Mouse (Mus musculus) forebrain, embryonic 11.5 days (tissue): ENCODE measurements around the gene Gm28047. TPM values are rescaled to one million over a fixed set of nuclear protein-coding genes. Genes with fewer than 3 reads are reported as not detected.

ENCODE experiments used
- ATAC-seq: fragments of 200-750 bp; cut with Nextera tagmentation; replicated peaks from 2 replicates; pipeline ENCODE4 v1.8.0; 2017; ENCODE audit warnings: moderate TSS enrichment; ENCODE audit not compliant: low FRiP score
- DNase-seq: peaks from one replicate; pipeline ENCODE4 v3.0.0-alpha.2; 2017; ENCODE audit warnings: low spot score
- H3K27ac ChIP-seq: fragments of 300-500 bp; sonication (generic); 2 replicates; pipeline ENCODE4 v1.5.1; 2014; ENCODE audit warnings: low read depth, low read length
- H3K27me3 ChIP-seq: fragments of 300-500 bp; sonication (generic); 2 replicates; pipeline ENCODE4 v1.6.1; 2014; ENCODE audit warnings: mild to moderate bottlenecking, low read length, mixed read lengths; ENCODE audit not compliant: control insufficient read depth, insufficient read depth
- H3K36me3 ChIP-seq: fragments of 300-500 bp; sonication (generic); 2 replicates; pipeline ENCODE4 v1.6.1; 2014; ENCODE audit warnings: mild to moderate bottlenecking, low read length, moderate library complexity, mixed read lengths; ENCODE audit not compliant: control insufficient read depth, insufficient read depth
- H3K4me1 ChIP-seq: fragments of 300-500 bp; sonication (generic); replicated peaks from 2 replicates; pipeline ENCODE4 v1.6.1; 2014; ENCODE audit warnings: low read length, mixed read lengths; ENCODE audit not compliant: control insufficient read depth, insufficient read depth
- H3K4me2 ChIP-seq: fragments of 300-500 bp; sonication (generic); 2 replicates; pipeline ENCODE4 v1.6.1; 2014; ENCODE audit warnings: low read depth, mild to moderate bottlenecking, low read length, moderate library complexity, mixed read lengths; ENCODE audit not compliant: severe bottlenecking
- H3K4me3 ChIP-seq: fragments of 300-500 bp; sonication (generic); 2 replicates; pipeline ENCODE4 v1.5.1; 2014; ENCODE audit warnings: low read depth, low read length
- H3K9ac ChIP-seq: fragments of 300-500 bp; sonication (generic); 2 replicates; pipeline ENCODE4 v1.6.1; 2014; ENCODE audit warnings: low read length
- H3K9me3 ChIP-seq: fragments of 300-500 bp; sonication (generic); 2 replicates; pipeline ENCODE4 v1.6.1; 2016; ENCODE audit warnings: low read length, mixed read lengths; ENCODE audit not compliant: control insufficient read depth
- WGBS: fragments of 180-500 bp; shearing (Covaris S2); extraction: QIAGEN DNeasy Blood & Tissue Kit; methylation state at CpG from one replicate; pipeline ENCODE4 v1.1.7; 2014; 5-methylcytosine and 5-hydroxymethylcytosine counted together
- microRNA counts: library from miRNA; unstranded; fragments of <30 nt; microRNA quantifications from one replicate; lab custom pipeline; 2015
- microRNA-seq: library from miRNA; unstranded; fragments of <30 nt; microRNA quantifications from one replicate; pipeline ENCODE4, GENCODE M21; 2016; ENCODE audit not compliant: insufficient number of aligned reads
- polyA plus RNA-seq: library from polyadenylated mRNA; unstranded; fragments of >200 nt; fragmentation: Nextera tagmentation; extraction: Ambion mirVana; gene quantifications from 2 replicates; pipeline ENCODE4 v1.2.1, GENCODE M21; 2014

The Gm28047 gene
- polyA plus RNA-seq, 1 experiment from 2014 or later: 0.37 TPM

DNA sequence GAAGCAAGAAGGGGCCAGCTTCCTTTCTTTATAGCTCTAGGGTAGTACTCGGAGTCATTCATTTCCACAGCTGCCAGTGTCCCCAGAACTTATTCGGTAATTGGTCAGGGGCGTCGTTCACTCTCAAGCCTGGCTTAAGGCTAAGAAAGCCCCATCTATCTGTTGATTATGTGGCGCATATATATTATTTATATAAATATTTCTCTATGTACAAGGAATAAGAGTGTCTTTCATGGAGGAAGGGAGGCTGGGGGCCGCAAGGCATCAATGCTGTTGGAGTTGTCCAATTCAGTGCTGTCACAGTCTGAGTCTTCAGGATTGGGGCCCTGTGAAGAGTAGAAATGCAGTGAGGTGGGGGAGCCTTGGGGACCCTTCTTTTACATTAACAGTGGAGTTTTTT, 125.0 kb downstream of the Gm28047 start:
- H3K9ac ChIP-seq: no peak overlapping the region
- H3K27me3 ChIP-seq: no peaks in the 10 kb centered on the region
- no peaks in the 10 kb centered on the region for H3K4me1 ChIP-seq
- H3K4me3 ChIP-seq: no peak overlapping the region
- ATAC-seq: no peak
- no peak overlapping the region for H3K27ac ChIP-seq
- WGBS: 89% methylated on average over 6 of the region's 6 CpGs
- no peaks in the 10 kb centered on the region for H3K9me3 ChIP-seq
- H3K36me3 ChIP-seq: peaks cover 22% of the 10 kb centered on the region
- DNase-seq: no peak
- H3K4me2 ChIP-seq: no peak overlapping the region

DNA sequence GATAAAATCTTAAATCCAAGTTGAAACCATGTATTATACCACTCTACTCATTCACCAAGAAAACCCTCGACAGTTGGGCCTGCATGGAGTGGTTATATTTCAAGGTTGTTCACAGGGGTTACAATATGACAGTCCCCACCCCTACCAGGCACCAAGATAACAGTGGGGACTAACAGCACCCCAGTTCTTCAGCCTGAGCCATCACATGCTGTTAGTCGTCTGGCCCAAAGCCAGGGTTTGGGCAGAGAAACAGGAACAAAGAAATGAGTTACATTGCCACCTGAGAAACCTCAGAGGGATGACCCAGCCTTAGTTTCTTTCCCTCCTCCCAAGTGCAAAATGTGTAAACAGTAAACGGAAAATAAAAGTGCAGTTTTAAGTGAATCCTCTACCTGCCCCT, 125.5 kb downstream of the Gm28047 start:
- no peak overlapping the region for H3K9ac ChIP-seq
- ATAC-seq (no peak), DNase-seq (no peak)
- H3K4me1 ChIP-seq: no peaks in the 10 kb centered on the region
- no peak overlapping the region for H3K4me2 ChIP-seq
- WGBS: 78% methylated on average over 3 of the region's 3 CpGs
- H3K9me3 ChIP-seq: no peaks in the 10 kb centered on the region
- peaks cover 22% of the 10 kb centered on the region for H3K36me3 ChIP-seq
- H3K27ac ChIP-seq: no peak overlapping the region
- H3K27me3 ChIP-seq: no peaks in the 10 kb centered on the region
- no peak overlapping the region for H3K4me3 ChIP-seq

DNA sequence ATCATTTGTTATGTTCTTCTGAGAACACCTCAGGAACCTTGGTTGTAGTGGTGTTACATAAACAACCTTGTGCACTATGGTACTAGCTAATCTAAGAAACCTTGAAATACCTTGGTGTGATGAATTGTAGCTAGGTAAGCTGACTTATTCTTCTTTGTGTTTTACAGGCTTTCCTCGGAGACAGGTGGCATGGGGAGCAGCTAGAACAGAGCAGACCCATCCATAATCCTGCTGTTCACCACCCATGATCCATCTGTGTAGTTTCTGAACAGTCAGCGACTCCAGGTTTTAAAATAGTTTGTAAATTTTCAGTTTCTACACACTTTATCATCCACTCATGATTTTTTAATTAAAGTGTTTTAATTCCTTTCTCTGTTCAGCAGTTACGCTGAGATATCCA, 126.5 kb downstream of the Gm28047 start:
- Histone ChIP-seq H3K27ac (no peak overlapping the region), H3K9me3 (no peaks in the 10 kb centered on the region), H3K36me3 (peaks cover 20% of the 10 kb centered on the region), H3K9ac (no peak overlapping the region), H3K4me1 (no peaks in the 10 kb centered on the region), H3K4me2 (no peak overlapping the region), H3K27me3 (no peaks in the 10 kb centered on the region), H3K4me3 (no peak overlapping the region)
- WGBS: 92% methylated on average over 3 of the region's 3 CpGs
- DNase-seq (no peak), ATAC-seq (no peak)

DNA sequence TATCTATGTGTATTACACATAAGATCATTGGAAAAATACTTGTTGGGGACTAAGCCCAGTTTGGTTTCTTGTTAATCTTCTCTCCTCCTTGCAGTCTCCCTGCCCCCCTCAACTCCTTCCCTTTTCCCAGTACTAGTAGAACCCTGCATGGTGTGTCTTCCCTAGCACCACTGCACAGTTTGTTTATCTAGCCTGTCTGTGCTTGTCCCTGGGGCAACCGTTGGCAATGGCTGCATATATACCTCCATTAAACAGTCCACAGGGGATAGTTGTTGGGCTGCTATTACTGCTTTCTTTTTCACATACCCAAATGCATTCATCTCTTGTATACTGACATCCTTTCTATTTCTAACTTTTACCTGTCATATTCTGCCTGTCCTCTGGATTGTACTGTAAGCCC, 137.2 kb downstream of the Gm28047 start:
- no peaks in the 10 kb centered on the region for H3K9me3 ChIP-seq
- no peak overlapping the region for H3K27ac ChIP-seq
- H3K27me3 ChIP-seq: no peaks in the 10 kb centered on the region
- H3K4me2 ChIP-seq: no peak overlapping the region
- ATAC-seq (no peak), DNase-seq (no peak)
- H3K4me1 ChIP-seq: no peaks in the 10 kb centered on the region
- H3K4me3 ChIP-seq: no peak overlapping the region
- H3K36me3 ChIP-seq: peaks cover 37% of the 10 kb centered on the region
- no peak overlapping the region for H3K9ac ChIP-seq
- 83% methylated on average over 1 of the region's 1 CpGs for WGBS

DNA sequence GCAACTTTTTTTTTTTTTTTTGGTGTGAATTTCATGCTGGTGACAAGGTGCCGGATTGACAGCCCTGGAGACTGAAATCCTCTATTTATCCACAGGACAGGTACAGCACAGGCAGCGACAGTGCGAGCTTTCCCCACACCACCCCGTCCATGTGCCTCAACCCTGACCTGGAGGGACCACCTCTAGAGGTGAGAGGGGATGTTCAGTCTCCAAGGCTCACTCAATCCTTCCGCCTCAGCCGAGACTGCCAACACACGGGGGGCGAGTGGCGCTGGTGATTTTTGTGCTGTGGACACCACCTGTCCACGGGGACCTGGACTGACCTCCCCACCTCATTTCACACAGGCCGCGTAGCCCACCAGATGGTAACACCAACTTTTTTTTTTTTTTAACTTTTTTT, 139.0 kb downstream of the Gm28047 start:
- no peak overlapping the region for H3K4me3 ChIP-seq
- H3K27ac ChIP-seq: no peak overlapping the region
- no peaks in the 10 kb centered on the region for H3K9me3 ChIP-seq
- H3K4me2 ChIP-seq: no peak overlapping the region
- H3K36me3 ChIP-seq: peaks cover 39% of the 10 kb centered on the region
- 93% methylated on average over 12 of the region's 12 CpGs for WGBS
- no peak overlapping the region for H3K9ac ChIP-seq
- ATAC-seq (no peak), DNase-seq (no peak)
- H3K4me1 ChIP-seq: no peaks in the 10 kb centered on the region
- H3K27me3 ChIP-seq: no peaks in the 10 kb centered on the region

DNA sequence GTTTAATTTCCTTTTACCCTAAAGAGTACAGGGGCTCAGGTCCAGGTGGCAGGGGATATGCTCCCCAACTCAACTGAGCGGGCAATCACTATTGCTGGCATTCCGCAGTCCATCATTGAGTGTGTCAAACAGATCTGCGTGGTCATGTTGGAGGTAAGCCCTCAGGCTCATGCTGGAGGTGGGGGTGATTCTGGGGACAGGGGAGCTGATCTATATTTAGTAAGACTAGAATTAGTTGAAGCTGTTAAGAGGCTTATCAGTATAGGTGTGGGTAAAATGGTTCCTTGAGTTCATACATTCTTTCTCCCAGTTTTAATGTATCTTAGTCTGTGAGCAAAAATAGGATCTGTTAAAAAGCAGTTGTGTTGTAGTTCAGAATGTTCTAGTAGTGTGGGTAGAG, 141.7 kb downstream of the Gm28047 start:
- no peak overlapping the region for H3K9ac ChIP-seq
- WGBS: 95% methylated on average over 3 of the region's 3 CpGs
- H3K36me3 ChIP-seq: peaks cover 31% of the 10 kb centered on the region
- H3K9me3 ChIP-seq: no peaks in the 10 kb centered on the region
- H3K27me3 ChIP-seq: no peaks in the 10 kb centered on the region
- DNase-seq (no peak), ATAC-seq (no peak)
- H3K4me2 ChIP-seq: no peak overlapping the region
- no peaks in the 10 kb centered on the region for H3K4me1 ChIP-seq
- H3K4me3 ChIP-seq: no peak overlapping the region
- no peak overlapping the region for H3K27ac ChIP-seq

DNA sequence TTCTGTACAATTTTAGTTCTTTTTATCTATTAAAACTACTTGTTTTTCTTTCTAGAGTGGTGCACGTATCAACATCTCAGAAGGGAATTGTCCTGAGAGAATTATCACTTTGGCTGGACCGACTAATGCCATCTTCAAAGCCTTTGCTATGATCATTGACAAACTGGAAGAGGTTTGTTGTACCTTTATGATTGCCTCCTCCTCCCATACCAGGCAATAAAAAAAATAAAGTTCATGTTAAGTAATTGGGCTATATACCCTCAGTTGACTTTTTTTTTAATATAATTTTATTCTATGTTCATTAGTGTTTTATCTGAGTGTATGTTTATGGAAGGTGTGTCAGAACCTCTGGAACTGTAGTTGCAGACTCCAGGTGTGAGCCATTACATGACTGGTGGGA, 150.3 kb downstream of the Gm28047 start:
- Histone ChIP-seq H3K4me1 (no peaks in the 10 kb centered on the region), H3K27me3 (no peaks in the 10 kb centered on the region), H3K4me3 (no peak overlapping the region), H3K9ac (no peak overlapping the region), H3K4me2 (no peak overlapping the region), H3K9me3 (no peaks in the 10 kb centered on the region), H3K36me3 (peaks cover 21% of the 10 kb centered on the region), H3K27ac (no peak overlapping the region)
- DNase-seq (no peak), ATAC-seq (no peak)
- 97% methylated on average over 2 of the region's 2 CpGs for WGBS

MicroRNA genes within 50 kb of the gene (microRNA counts, 519-probe panel; counts per million panel counts)
- microRNA mmu-miR-688 (lab: Ali Mortazavi, UCI): 31.2 counts per million

Small RNA genes within 50 kb of the gene (microRNA-seq; reads per million reads assigned to microRNA genes)
- not detected for gene Mir688

Other genes with a start within 250 kb of the Gm28047 start
- gene Sp1, start 218.9 kb downstream of the Gm28047 start, polyA plus RNA-seq: 12.2 and 12.5 TPM in 2 replicates
- gene Amhr2, start 179.7 kb downstream of the Gm28047 start, polyA plus RNA-seq: 1.0 TPM in 1 of 2 replicates, not detected in the other
- gene Prr13, start 166.0 kb downstream of the Gm28047 start, polyA plus RNA-seq: 87.9 and 97.2 TPM in 2 replicates
- 236 and 247 TPM in 2 replicates for gene Pcbp2, start 154.5 kb downstream of the Gm28047 start, polyA plus RNA-seq
- 15.6 TPM in 1 of 2 replicates, not detected in the other for gene Gm10337, start 121.3 kb downstream of the Gm28047 start, polyA plus RNA-seq
- 25.4 and 28.4 TPM in 2 replicates for gene Map3k12, start 108.0 kb downstream of the Gm28047 start, polyA plus RNA-seq
- 98.9 and 109 TPM in 2 replicates for gene Tarbp2, start 106.9 kb downstream of the Gm28047 start, polyA plus RNA-seq
- 0.80 and 2.1 TPM in 2 replicates for gene Npff, start 100.1 kb downstream of the Gm28047 start, polyA plus RNA-seq
- gene Atf7, start 397 bp upstream of the Gm28047 start, polyA plus RNA-seq: 15.1 and 15.5 TPM in 2 replicates
- gene Atp5g2, start 47.3 kb upstream of the Gm28047 start, polyA plus RNA-seq: 52.7 and 58.4 TPM in 2 replicates
- 30.4 and 31.1 TPM in 2 replicates for gene Calcoco1, start 97.1 kb upstream of the Gm28047 start, polyA plus RNA-seq